Mouse (Mus musculus): ENCODE measurements around the gene Fam126b. TPM values are rescaled to one million over a fixed set of nuclear protein-coding genes. Genes with fewer than 3 reads are reported as not detected.
A peak's percentile ranks its signal among the peaks of the same experiment; 100 is the strongest.
"Not testable (repeated sequence)": the region's sequence is repeated elsewhere in the genome, so short reads cannot be mapped to it uniquely, and the experiment has no call there.

The Fam126b gene
- polyA plus RNA-seq, 1 experiment from 2014 or later, result 17.9 TPM

DNA sequence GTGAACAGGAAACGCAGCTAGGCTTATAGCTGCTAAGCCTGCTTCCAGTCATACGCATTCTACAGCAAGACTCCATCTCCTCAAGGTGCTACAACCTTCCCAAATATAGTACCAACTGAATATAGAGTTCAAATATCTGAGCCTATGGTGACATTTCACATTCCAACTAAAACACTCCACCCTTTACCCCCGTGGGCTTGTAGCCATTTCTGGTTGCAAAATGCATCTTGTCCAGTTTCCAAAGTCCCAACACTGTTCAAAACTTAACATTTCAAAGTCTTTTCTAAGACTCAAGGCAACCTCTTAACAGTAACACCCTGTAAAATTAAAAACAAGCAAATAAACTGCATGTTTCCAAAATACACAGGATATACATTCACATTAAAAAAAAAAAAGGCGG lies 29.0 kb upstream of the Fam126b start:
- H3K9me3 ChIP-seq (ENCODE audit: control insufficient read depth, low read length), result no peaks in the 10 kb centered on the region
- H3K27ac ChIP-seq (replicated peaks; ENCODE audit: low read depth, low read length), result no peak overlapping the region
- DNase-seq (no peak), ATAC-seq (ENCODE audit: low FRiP score, low TSS enrichment) (no peak)
- H3K4me1 ChIP-seq (ENCODE audit: control insufficient read depth, insufficient read depth, low read length), result no peaks in the 10 kb centered on the region
- 87% methylated on average over 4 of the region's 4 CpGs for whole genome bisulfite sequencing
- no peak overlapping the region for H3K9ac ChIP-seq (replicated peaks; ENCODE audit: low read length)
- H3K27me3 ChIP-seq (ENCODE audit: control insufficient read depth, insufficient read depth, low read length), result no peaks in the 10 kb centered on the region
- H3K4me2 ChIP-seq (ENCODE audit: low read length), result no peak overlapping the region
- no peaks in the 10 kb centered on the region for H3K36me3 ChIP-seq (ENCODE audit: control insufficient read depth, insufficient read depth, low read length)
- no peak overlapping the region for H3K4me3 ChIP-seq (replicated peaks; ENCODE audit: low read depth, low read length)

DNA sequence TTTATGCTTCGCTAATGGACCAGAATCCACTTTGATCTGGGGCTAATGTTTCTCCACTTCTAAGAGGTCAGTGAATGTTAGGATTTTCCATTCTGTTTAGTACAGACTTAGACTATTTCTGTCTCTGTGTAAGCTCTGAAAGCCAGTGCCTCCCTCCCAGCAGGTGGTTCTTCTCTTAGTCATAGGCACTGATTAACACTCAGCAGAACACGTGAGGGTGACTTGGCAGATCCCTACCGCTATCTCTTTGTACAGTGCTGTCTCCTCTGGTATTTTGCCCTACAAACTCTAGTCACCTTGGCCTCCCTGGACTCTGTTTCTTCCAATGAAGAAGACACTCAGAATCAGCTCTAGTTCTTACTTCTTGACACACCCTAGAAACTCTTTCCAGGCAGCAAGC lies 28.3 kb upstream of the Fam126b start:
- 75% methylated on average over 3 of the region's 3 CpGs for WGBS
- no peak overlapping the region for H3K27ac ChIP-seq (replicated peaks; ENCODE audit: low read depth, low read length)
- H3K9me3 ChIP-seq (ENCODE audit: control insufficient read depth, low read length), result no peaks in the 10 kb centered on the region
- H3K4me3 ChIP-seq (replicated peaks; ENCODE audit: low read depth, low read length), result no peak overlapping the region
- no peaks in the 10 kb centered on the region for H3K4me1 ChIP-seq (ENCODE audit: control insufficient read depth, insufficient read depth, low read length)
- no peak overlapping the region for H3K9ac ChIP-seq (replicated peaks; ENCODE audit: low read length)
- no peak overlapping the region for H3K4me2 ChIP-seq (ENCODE audit: low read length)
- H3K36me3 ChIP-seq (ENCODE audit: control insufficient read depth, insufficient read depth, low read length), result no peaks in the 10 kb centered on the region
- ATAC-seq (ENCODE audit: low FRiP score, low TSS enrichment) (no peak), DNase-seq (no peak)
- no peaks in the 10 kb centered on the region for H3K27me3 ChIP-seq (ENCODE audit: control insufficient read depth, insufficient read depth, low read length)

DNA sequence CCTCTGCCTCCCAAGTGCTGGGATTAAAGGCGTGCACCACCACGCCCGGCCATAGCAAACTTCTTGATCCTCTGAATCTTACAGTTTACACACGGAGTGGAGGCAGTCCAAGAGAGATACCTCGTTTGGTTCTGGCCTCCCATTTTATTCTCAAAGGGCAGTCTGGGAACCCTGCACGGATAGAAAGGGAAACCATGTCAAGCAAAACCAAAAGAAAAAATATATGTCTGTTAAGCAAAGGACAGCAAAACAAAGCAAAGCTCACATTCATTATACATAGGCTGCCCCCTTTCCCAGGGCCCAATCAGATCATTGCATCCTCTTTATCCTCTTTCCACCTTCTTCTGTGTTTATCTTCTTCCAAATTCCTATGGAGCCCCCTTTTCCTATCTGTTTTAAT lies 27.7 kb upstream of the Fam126b start:
- no peaks in the 10 kb centered on the region for H3K9me3 ChIP-seq (ENCODE audit: control insufficient read depth, low read length)
- H3K27ac ChIP-seq (replicated peaks; ENCODE audit: low read depth, low read length), result no peak overlapping the region
- no peak overlapping the region for H3K4me2 ChIP-seq (ENCODE audit: low read length)
- H3K4me1 ChIP-seq (ENCODE audit: control insufficient read depth, insufficient read depth, low read length), result no peaks in the 10 kb centered on the region
- no peak overlapping the region for H3K9ac ChIP-seq (replicated peaks; ENCODE audit: low read length)
- no peaks in the 10 kb centered on the region for H3K27me3 ChIP-seq (ENCODE audit: control insufficient read depth, insufficient read depth, low read length)
- WGBS, result 87% methylated on average over 6 of the region's 6 CpGs
- no peak overlapping the region for H3K4me3 ChIP-seq (replicated peaks; ENCODE audit: low read depth, low read length)
- H3K36me3 ChIP-seq (ENCODE audit: control insufficient read depth, insufficient read depth, low read length), result no peaks in the 10 kb centered on the region
- DNase-seq, result no peak
- no peak for ATAC-seq (ENCODE audit: low FRiP score, low TSS enrichment)

DNA sequence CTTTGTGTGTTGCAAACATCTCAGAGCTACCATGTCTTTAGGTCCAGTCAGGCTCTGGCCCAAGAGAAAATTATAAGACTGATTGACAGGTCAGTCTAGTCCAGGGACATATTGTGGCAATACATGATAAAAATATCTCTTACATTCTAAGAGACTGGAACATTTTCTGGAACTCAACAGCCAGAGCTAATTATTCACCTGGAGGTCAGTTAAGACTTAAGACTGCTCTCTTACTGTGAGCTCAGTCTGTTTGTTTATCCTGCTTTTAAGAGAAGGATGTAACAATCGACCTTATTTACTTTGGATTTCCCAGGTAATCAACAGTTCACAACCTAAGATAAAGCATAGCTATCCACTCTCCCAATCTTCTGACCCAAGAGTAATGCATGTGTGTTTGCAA lies 24.5 kb upstream of the Fam126b start:
- Histone ChIP-seq H3K27ac (replicated peaks; ENCODE audit: low read depth, low read length) (no peak overlapping the region), H3K9ac (replicated peaks; ENCODE audit: low read length) (no peak overlapping the region), H3K36me3 (ENCODE audit: control insufficient read depth, insufficient read depth, low read length) (no peaks in the 10 kb centered on the region), H3K4me1 (ENCODE audit: control insufficient read depth, insufficient read depth, low read length) (no peaks in the 10 kb centered on the region), H3K4me3 (replicated peaks; ENCODE audit: low read depth, low read length) (no peak overlapping the region), H3K9me3 (ENCODE audit: control insufficient read depth, low read length) (no peaks in the 10 kb centered on the region), H3K27me3 (ENCODE audit: control insufficient read depth, insufficient read depth, low read length) (no peaks in the 10 kb centered on the region), H3K4me2 (ENCODE audit: low read length) (no peak overlapping the region)
- DNase-seq (no peak), ATAC-seq (ENCODE audit: low FRiP score, low TSS enrichment) (no peak)
- WGBS, result 40% methylated on average over 1 of the region's 1 CpGs

DNA sequence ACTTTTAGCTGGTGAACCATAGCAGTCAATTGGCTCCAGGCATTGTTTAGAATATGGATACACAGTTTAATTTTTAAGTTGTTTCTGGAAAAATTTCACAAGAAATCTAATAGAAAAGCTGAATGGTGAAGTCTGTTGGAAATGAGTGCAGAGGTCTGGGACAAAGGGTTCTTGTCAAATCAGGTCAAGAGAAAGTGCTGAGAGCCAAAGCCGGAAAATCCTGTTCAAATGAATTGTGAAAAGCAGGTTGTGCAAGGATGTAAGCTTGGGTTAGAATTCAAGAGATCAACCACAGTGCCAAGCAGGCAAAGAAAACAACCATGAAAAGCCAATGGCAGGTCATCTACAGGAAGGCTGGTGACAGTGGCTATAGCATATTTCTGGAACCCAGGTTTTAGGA lies 24.0 kb upstream of the Fam126b start:
- DNase-seq (no peak), ATAC-seq (ENCODE audit: low FRiP score, low TSS enrichment) (no peak)
- H3K4me3 ChIP-seq (replicated peaks; ENCODE audit: low read depth, low read length), result no peak overlapping the region
- no peak overlapping the region for H3K9ac ChIP-seq (replicated peaks; ENCODE audit: low read length)
- H3K4me1 ChIP-seq (ENCODE audit: control insufficient read depth, insufficient read depth, low read length), result no peaks in the 10 kb centered on the region
- H3K27ac ChIP-seq (replicated peaks; ENCODE audit: low read depth, low read length), result no peak overlapping the region
- H3K9me3 ChIP-seq (ENCODE audit: control insufficient read depth, low read length), result no peaks in the 10 kb centered on the region
- no peaks in the 10 kb centered on the region for H3K27me3 ChIP-seq (ENCODE audit: control insufficient read depth, insufficient read depth, low read length)
- H3K36me3 ChIP-seq (ENCODE audit: control insufficient read depth, insufficient read depth, low read length), result no peaks in the 10 kb centered on the region
- 77% methylated on average over 1 of the region's 1 CpGs for WGBS
- H3K4me2 ChIP-seq (ENCODE audit: low read length), result no peak overlapping the region

DNA sequence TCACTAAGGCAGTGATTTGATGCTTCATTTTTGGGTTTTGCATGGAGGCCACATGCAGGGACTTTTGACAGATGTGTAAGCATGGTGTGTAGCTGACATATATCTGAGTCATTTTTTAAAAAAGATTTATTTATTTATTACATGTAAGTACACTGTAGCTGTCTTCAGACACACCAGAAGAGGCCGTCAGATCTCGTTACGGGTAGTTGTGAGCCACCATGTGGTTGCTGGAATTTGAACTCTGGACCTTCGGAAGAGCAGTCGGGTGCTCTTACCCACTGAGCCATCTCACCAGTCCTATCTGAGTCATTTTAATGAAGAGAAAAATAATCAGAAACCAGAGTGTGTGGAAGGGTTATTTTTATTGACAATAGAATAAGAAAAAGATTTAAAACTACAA lies 23.5 kb upstream of the Fam126b start:
- H3K9ac ChIP-seq (replicated peaks; ENCODE audit: low read length); H3K9me3 ChIP-seq (ENCODE audit: control insufficient read depth, low read length); H3K27me3 ChIP-seq (ENCODE audit: control insufficient read depth, insufficient read depth, low read length); ATAC-seq (ENCODE audit: low FRiP score, low TSS enrichment); H3K4me2 ChIP-seq (ENCODE audit: low read length); H3K36me3 ChIP-seq (ENCODE audit: control insufficient read depth, insufficient read depth, low read length); DNase-seq; H3K4me1 ChIP-seq (ENCODE audit: control insufficient read depth, insufficient read depth, low read length); H3K4me3 ChIP-seq (replicated peaks; ENCODE audit: low read depth, low read length); H3K27ac ChIP-seq (replicated peaks; ENCODE audit: low read depth, low read length): not testable (repeated sequence)
- WGBS, result 96% methylated on average over 5 of the region's 5 CpGs

DNA sequence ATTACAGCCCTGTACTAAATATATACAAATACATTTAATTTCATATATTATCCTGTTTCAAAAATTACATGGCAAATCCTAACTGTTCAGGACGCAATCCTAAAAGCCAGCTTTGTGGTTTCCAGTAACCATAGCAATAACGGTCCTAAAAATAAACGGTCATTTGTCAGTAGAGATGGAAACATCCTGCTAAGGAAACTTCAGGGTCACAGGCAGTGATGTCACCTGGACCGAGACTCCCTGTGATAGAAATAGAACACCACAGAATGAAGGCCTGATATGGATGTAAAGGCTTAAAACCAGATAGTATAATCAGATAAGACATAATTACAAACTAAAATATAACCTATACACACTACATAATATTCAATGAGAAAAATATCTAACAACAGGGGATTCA lies 17.6 kb upstream of the Fam126b start:
- no peak overlapping the region for H3K9ac ChIP-seq (replicated peaks; ENCODE audit: low read length)
- no peak overlapping the region for H3K4me3 ChIP-seq (replicated peaks; ENCODE audit: low read depth, low read length)
- no peak overlapping the region for H3K27ac ChIP-seq (replicated peaks; ENCODE audit: low read depth, low read length)
- WGBS, result 89% methylated on average over 4 of the region's 4 CpGs
- H3K9me3 ChIP-seq (ENCODE audit: control insufficient read depth, low read length), result no peaks in the 10 kb centered on the region
- H3K36me3 ChIP-seq (ENCODE audit: control insufficient read depth, insufficient read depth, low read length), result no peaks in the 10 kb centered on the region
- no peaks in the 10 kb centered on the region for H3K4me1 ChIP-seq (ENCODE audit: control insufficient read depth, insufficient read depth, low read length)
- H3K4me2 ChIP-seq (ENCODE audit: low read length), result no peak overlapping the region
- H3K27me3 ChIP-seq (ENCODE audit: control insufficient read depth, insufficient read depth, low read length), result no peaks in the 10 kb centered on the region
- DNase-seq (no peak), ATAC-seq (ENCODE audit: low FRiP score, low TSS enrichment) (no peak)

DNA sequence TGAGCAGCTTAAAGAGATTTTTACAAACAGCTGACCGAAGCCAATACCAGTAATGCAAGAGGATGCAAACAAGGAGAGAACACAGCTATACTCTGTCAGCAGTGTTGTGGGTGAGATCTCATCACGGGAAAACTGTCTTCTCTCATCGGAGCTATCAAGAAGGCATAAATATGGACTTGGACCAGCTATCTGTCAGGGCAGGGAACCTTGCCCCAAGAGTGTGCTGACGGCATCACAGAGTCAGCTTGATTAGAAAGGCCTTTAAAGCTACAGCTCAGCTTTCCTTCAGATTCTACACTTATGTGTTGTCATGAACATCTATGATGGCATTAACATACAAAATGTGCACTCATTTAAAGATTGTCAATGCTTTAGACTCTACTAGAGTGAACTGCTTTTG lies 16.6 kb upstream of the Fam126b start:
- DNase-seq, result no peak
- no peak overlapping the region for H3K27ac ChIP-seq (replicated peaks; ENCODE audit: low read depth, low read length)
- WGBS, result 83% methylated on average over 4 of the region's 4 CpGs

DNA sequence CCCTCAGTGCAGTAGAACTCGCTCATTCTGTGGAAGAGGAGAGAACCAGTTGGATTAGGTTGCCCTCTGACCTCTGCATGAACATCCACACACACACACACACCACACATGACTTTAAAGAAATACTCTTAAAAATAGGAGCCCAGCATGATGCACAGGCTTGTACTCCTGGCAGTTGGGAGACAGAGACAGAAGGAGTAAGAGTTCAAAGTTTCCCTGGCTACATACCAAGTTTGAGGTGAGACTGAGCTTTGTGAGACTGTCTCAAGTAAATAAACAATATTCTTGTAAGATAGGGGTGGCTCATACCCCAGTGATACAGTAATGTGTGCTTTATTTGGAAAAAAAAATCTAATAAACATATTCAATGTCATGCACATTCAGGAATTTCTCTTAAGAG lies 1.4 kb upstream of the Fam126b start:
- no peaks in the 10 kb centered on the region for H3K9me3 ChIP-seq (ENCODE audit: control insufficient read depth, low read length)
- H3K4me3 ChIP-seq (replicated peaks; ENCODE audit: low read depth, low read length), result peak overlapping the region; percentile 66; the same call in 1 of the 2 replicates
- no peak overlapping the region for H3K9ac ChIP-seq (replicated peaks; ENCODE audit: low read length)
- ATAC-seq (ENCODE audit: low FRiP score, low TSS enrichment) (no peak), DNase-seq (no peak)
- peaks cover 12% of the 10 kb centered on the region for H3K4me1 ChIP-seq (ENCODE audit: control insufficient read depth, insufficient read depth, low read length)
- WGBS, result 86% methylated on average over 1 of the region's 1 CpGs
- H3K27me3 ChIP-seq (ENCODE audit: control insufficient read depth, insufficient read depth, low read length), result no peaks in the 10 kb centered on the region
- H3K4me2 ChIP-seq (ENCODE audit: low read length), result peak overlapping the region; percentile 80
- H3K27ac ChIP-seq (replicated peaks; ENCODE audit: low read depth, low read length), result no peak overlapping the region
- 0 out of 2 replicates have a peak, but pooled peaks cover 5% of the 10 kb centered on the region for H3K36me3 ChIP-seq (ENCODE audit: control insufficient read depth, insufficient read depth, low read length)

More for the DNA sequence above, 16.6 kb upstream of the Fam126b start:
- H3K9me3 ChIP-seq (ENCODE audit: control insufficient read depth, low read length), result no peaks in the 10 kb centered on the region
- H3K4me2 ChIP-seq (ENCODE audit: low read length), result no peak overlapping the region
- no peaks in the 10 kb centered on the region for H3K27me3 ChIP-seq (ENCODE audit: control insufficient read depth, insufficient read depth, low read length)
- no peaks in the 10 kb centered on the region for H3K4me1 ChIP-seq (ENCODE audit: control insufficient read depth, insufficient read depth, low read length)
- no peaks in the 10 kb centered on the region for H3K36me3 ChIP-seq (ENCODE audit: control insufficient read depth, insufficient read depth, low read length)
- no peak overlapping the region for H3K9ac ChIP-seq (replicated peaks; ENCODE audit: low read length)
- H3K4me3 ChIP-seq (replicated peaks; ENCODE audit: low read depth, low read length), result no peak overlapping the region
- ATAC-seq (ENCODE audit: low FRiP score, low TSS enrichment), result no peak

Data from midbrain, embryonic 14.5 days (tissue).